Mouse (Mus musculus) G1E (cell line): ENCODE results near the gene Asb15. TPM values are rescaled to one million over a fixed set of nuclear protein-coding genes. Genes with fewer than 3 reads are reported as not detected.

Source experiments
- ATAC-seq: 2 replicates; pipeline ENCODE4 v1.8.0; 2016; ENCODE audit warnings: mild to moderate bottlenecking; ENCODE audit not compliant: insufficient number of reproducible peaks, poor library complexity, low FRiP score, severe bottlenecking; ENCODE audit errors: extremely low read depth
- DNase-seq: peaks from one replicate; pipeline ENCODE4 v3.0.0; 2012; ENCODE audit warnings: low spot score
- H3K27me3 ChIP-seq: 2 replicates; pipeline ENCODE4 v1.6.1; 2012; ENCODE audit warnings: mild to moderate bottlenecking, low read length, inconsistent platforms; ENCODE audit not compliant: insufficient read depth
- H3K36me3 ChIP-seq: replicated peaks from 2 replicates; pipeline ENCODE3; 2012; ENCODE audit warnings: mild to moderate bottlenecking, inconsistent platforms
- H3K4me1 ChIP-seq: 2 replicates; pipeline ENCODE4 v1.6.1; 2012; ENCODE audit warnings: low read depth, low read length, inconsistent platforms, mixed read lengths; ENCODE audit not compliant: insufficient read depth
- H3K4me3 ChIP-seq: 2 replicates; pipeline ENCODE4 v1.5.1; 2012; ENCODE audit warnings: low read depth, mild to moderate bottlenecking, inconsistent platforms, low read length, moderate library complexity, mixed read lengths
- H3K9me3 ChIP-seq: replicated peaks from 2 replicates; pipeline ENCODE4 v1.6.1; 2012; ENCODE audit warnings: inconsistent platforms
- CTCF ChIP-seq: IDR thresholded peaks from 2 replicates; pipeline ENCODE4 v1.5.1; 2012; ENCODE audit warnings: low read depth, low read length, inconsistent platforms, mixed read lengths
- GATA1 ChIP-seq: IDR thresholded peaks from 2 replicates; pipeline ENCODE4 v1.6.1; 2012; ENCODE audit warnings: borderline replicate concordance, low read length, inconsistent platforms, mixed read lengths
- GATA2 ChIP-seq: IDR thresholded peaks from 2 replicates; pipeline ENCODE4 v1.6.1; 2012; ENCODE audit warnings: low read depth, low read length, inconsistent platforms, borderline replicate concordance
- POLR2AphosphoS5 ChIP-seq: IDR thresholded peaks from 2 replicates; pipeline ENCODE4 v1.6.1; 2012; ENCODE audit warnings: low read depth, low read length, inconsistent platforms; ENCODE audit not compliant: insufficient replicate concordance
- TAL1 ChIP-seq: conservative IDR thresholded peaks from 2 replicates; pipeline ENCODE4 v1.6.1; 2012; ENCODE audit warnings: low read depth, low read length, inconsistent platforms, mixed read lengths
- polyA plus RNA-seq: library from polyadenylated mRNA; stranded (reverse); fragments of >175 nt; gene quantifications from 2 replicates; pipeline ENCODE4 v1.2.3, GENCODE M21; 2012
- total RNA-seq, 2 experiments: library from RNA; stranded (forward) in 1 of 2; stranded (reverse) in 1 of 2; fragments of 200-1000 nt in 1 of 2; fragments of >200 nt in 1 of 2; fragmentation: Nextera tagmentation in 1 of 2; gene quantifications; 2 replicates each; pipeline ENCODE4 v1.2.3; 2014 to 2017

The Asb15 gene
- total and polyA plus RNA-seq, 3 experiments, result 0.05 TPM; not detected in 2

- ATAC-seq, result no peak
These were observed 44.5 kb downstream of the Asb15 start for GRCm38 (mm10) chr6:24572431-24572830.

DNA sequence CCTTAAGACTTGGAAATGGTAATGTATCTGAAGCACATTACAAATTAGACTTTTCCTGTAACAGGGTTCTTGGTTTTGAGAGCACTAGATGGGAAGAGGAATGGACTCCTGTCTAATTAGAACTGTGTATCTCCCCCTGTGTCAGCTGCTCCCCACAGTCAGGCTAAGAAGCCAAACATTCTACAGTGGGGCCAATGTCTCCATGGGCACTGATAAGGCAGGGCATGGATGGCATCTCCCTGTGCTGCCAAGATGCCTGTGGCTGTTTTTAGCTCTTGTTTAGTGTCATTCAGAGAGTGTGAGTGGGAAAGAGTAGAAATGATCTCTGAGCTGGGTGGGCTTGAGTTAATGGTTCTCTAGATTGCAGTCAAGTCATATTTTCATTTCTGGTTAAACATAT lies 45.4 kb downstream of the Asb15 start:
- DNase-seq (no peak), ATAC-seq (no peak)
- no peaks in the 10 kb centered on the region for H3K36me3 ChIP-seq
- H3K9me3 ChIP-seq, result no peaks in the 10 kb centered on the region
- no peaks in the 10 kb centered on the region for H3K4me1 ChIP-seq
- no peak overlapping the region for H3K4me3 ChIP-seq
- H3K27me3 ChIP-seq, result no peaks in the 10 kb centered on the region
- TF ChIP-seq POLR2AphosphoS5, result no peak
- TF ChIP-seq GATA1, result no peak

More at GRCm38 (mm10) chr6:24572431-24572830, 44.5 kb downstream of the Asb15 start:
- no peaks in the 10 kb centered on the region for H3K27me3 ChIP-seq
- H3K4me3 ChIP-seq, result no peak overlapping the region
- no peaks in the 10 kb centered on the region for H3K9me3 ChIP-seq
- no peak for TF ChIP-seq CTCF
- TF ChIP-seq TAL1, result no peak
- no peak for TF ChIP-seq POLR2AphosphoS5
- TF ChIP-seq GATA1, result no peak
- no peak for TF ChIP-seq GATA2
- H3K36me3 ChIP-seq, result no peaks in the 10 kb centered on the region
- H3K4me1 ChIP-seq, result no peaks in the 10 kb centered on the region
- DNase-seq, result no peak

DNA sequence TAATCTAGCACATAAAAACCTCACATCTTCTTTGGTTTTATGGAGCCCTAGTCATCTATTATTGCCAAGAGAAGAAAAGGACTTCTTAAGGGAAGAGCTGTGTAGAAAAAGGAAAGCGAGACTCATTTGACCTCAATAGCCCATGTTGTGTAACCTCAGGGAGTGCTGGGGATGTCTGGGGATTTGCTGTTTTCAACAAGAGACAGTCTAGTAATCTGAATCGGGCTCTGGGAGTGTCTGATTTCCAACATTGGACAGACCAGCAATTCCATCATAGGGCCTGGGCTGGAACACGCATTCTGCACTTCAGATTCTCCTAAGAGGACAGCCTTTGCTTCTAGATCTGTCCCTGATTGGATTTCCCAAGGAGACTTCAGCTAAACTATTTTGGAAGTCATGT lies 55.5 kb downstream of the Asb15 start:
- Histone ChIP-seq H3K4me1 (no peaks in the 10 kb centered on the region), H3K9me3 (no peaks in the 10 kb centered on the region), H3K36me3 (no peaks in the 10 kb centered on the region), H3K4me3 (no peak overlapping the region), H3K27me3 (no peaks in the 10 kb centered on the region)
- ATAC-seq (no peak), DNase-seq (no peak)
- TF ChIP-seq GATA1 (no peak), GATA2 (no peak), CTCF (no peak), TAL1 (no peak), POLR2AphosphoS5 (no peak)

GRCm38 (mm10) chr6:24585431-24586310 lies 57.7 kb downstream of the Asb15 start:
- Histone ChIP-seq H3K4me1 (no peaks in the 10 kb centered on the region), H3K4me3 (no peak overlapping the region), H3K9me3 (no peaks in the 10 kb centered on the region), H3K36me3 (no peaks in the 10 kb centered on the region), H3K27me3 (peaks cover 4% of the 10 kb centered on the region; the same call in 1 of the 2 replicates)
- TF ChIP-seq GATA2 (no peak), POLR2AphosphoS5 (no peak), GATA1 (no peak), TAL1 (no peak), CTCF (no peak)
- ATAC-seq (no peak), DNase-seq (no peak)

GRCm38 (mm10) chr6:24586885-24587284 lies 58.9 kb downstream of the Asb15 start:
- no peak for DNase-seq
- ATAC-seq, result no peak
- TF ChIP-seq GATA2 (no peak), TAL1 (no peak), CTCF (no peak), POLR2AphosphoS5 (no peak), GATA1 (no peak)

DNA sequence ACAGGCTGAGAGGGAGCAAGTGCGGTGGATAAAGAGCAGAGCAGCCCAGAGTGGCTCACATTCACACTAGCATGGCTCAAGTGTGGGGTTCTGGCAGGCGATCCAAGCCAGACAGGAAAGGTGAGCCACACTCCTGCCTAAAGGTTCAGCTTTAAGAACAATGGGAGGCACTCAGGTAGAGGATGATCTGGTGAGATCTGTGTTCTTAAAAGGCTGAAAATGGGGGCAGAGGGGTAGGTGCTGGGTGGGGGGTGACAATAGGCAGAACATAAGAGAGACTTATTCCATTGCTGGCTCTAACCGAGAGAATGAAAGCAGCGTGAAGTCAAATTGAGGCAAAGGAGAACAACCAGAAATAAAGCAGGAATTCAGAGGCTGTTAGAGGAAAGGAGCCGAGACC lies 62.3 kb downstream of the Asb15 start:
- DNase-seq (no peak), ATAC-seq (no peak)
- no peaks in the 10 kb centered on the region for H3K9me3 ChIP-seq
- peaks cover 7% of the 10 kb centered on the region; the same call in 1 of the 2 replicates for H3K27me3 ChIP-seq
- no peak overlapping the region for H3K4me3 ChIP-seq
- 0 out of 2 replicates have a peak, but pooled peaks cover 4% of the 10 kb centered on the region for H3K4me1 ChIP-seq
- H3K36me3 ChIP-seq, result no peaks in the 10 kb centered on the region
- TF ChIP-seq GATA1 (no peak), GATA2 (no peak), CTCF (no peak), TAL1 (no peak), POLR2AphosphoS5 (no peak)

More at GRCm38 (mm10) chr6:24586885-24587284, 58.9 kb downstream of the Asb15 start:
- no peaks in the 10 kb centered on the region for H3K36me3 ChIP-seq
- H3K4me1 ChIP-seq, result 0 out of 2 replicates have a peak, but pooled peaks cover 3% of the 10 kb centered on the region
- no peak overlapping the region for H3K4me3 ChIP-seq
- H3K9me3 ChIP-seq, result no peaks in the 10 kb centered on the region
- peaks cover 6% of the 10 kb centered on the region; the same call in 1 of the 2 replicates for H3K27me3 ChIP-seq
